ENCODE assay signal across 23 mouse cellular contexts in genomic region chr10:19532790-19533189, GRCm38 (mm10). TPM values are rescaled to one million over a fixed set of nuclear protein-coding genes. Genes with fewer than 3 reads are reported as not detected.
A peak's percentile ranks its signal among the peaks of the same experiment; 100 is the strongest.
DNase-seq lines count a peak whose midpoint lies in the region; ATAC-seq and TF ChIP-seq lines count a peak whose summit lies in the region.
"Had no signal": no experiment of that assay in that cellular context is flagged by ENCODE, and none has a peak within 500 bp of the region (broad histone marks: within the 10 kb centered on the region; RNA-seq: fewer than 3 reads in every experiment).

No protein-coding gene starts in this region.

- 20% methylated on average over 3 of the region's 3 CpGs for WGBS in liver, adult 2 months
- 70% methylated on average over 3 of the region's 3 CpGs for WGBS in liver, embryonic 11.5 days
- WGBS in liver, embryonic 16.5 days (ENCODE audit: insufficient replicate concordance) = 69% methylated on average over 3 of the region's 3 CpGs
- 69% methylated on average over 3 of the region's 3 CpGs for WGBS in liver, embryonic 12.5 days (ENCODE audit: insufficient replicate concordance)

- no peaks in the 10 kb centered on the region for H3K79me2 ChIP-seq in liver, adult 2 months (ENCODE audit: control insufficient read depth, insufficient read depth, low read length)

- no peak overlapping the region for H3K4me2 ChIP-seq in liver, embryonic 11.5 days
- H3K4me2 ChIP-seq in liver, embryonic 16.5 days (ENCODE audit: low read depth, low read length) = no peak overlapping the region
- no peak overlapping the region for H3K4me2 ChIP-seq in liver, embryonic 12.5 days
- H3K4me2 ChIP-seq: embryonic facial prominence, embryonic 12.5 days; forebrain, embryonic 13.5 days; forebrain, embryonic 15.5 days had no signal

- peak; percentile 61 for DNase-seq in liver, adult 2 months (ENCODE audit: extremely low read depth, low read depth, low spot score)
- no peak for DNase-seq in liver, embryonic 11.5 days (ENCODE audit: low spot score)
- no peak for DNase-seq in urinary bladder, adult 2 months (ENCODE audit: low spot score)
- DNase-seq: adrenal gland, adult 8-10 months; adrenal gland, postnatal 14 days; adrenal gland, postnatal 36 days; B cell, adult 2 months; cerebellum, adult 11-12 months; cerebellum, adult 2 months; cerebellum, adult 9-10 months; cerebellum, postnatal 10 days; cerebellum, postnatal 25 days had no signal

- H3K9ac ChIP-seq in liver, adult 2 months (ENCODE audit: low read depth, low read length) = no peak overlapping the region
- no peak overlapping the region for H3K9ac ChIP-seq in liver, embryonic 11.5 days (ENCODE audit: low read depth, low read length)
- no peak overlapping the region for H3K9ac ChIP-seq in liver, embryonic 16.5 days (ENCODE audit: low read depth, low read length)
- no peak overlapping the region for H3K9ac ChIP-seq in liver, embryonic 12.5 days
- H3K9ac ChIP-seq: embryonic facial prominence, embryonic 12.5 days; forebrain, embryonic 13.5 days; forebrain, embryonic 15.5 days had no signal

- H3K36me3 ChIP-seq in liver, adult 2 months (ENCODE audit: control insufficient read depth, insufficient read depth, low read length) = no peaks in the 10 kb centered on the region
- no peaks in the 10 kb centered on the region for H3K36me3 ChIP-seq in liver, embryonic 11.5 days (ENCODE audit: control insufficient read depth, insufficient read depth, low read length)
- no peaks in the 10 kb centered on the region for H3K36me3 ChIP-seq in liver, embryonic 16.5 days (ENCODE audit: control insufficient read depth, insufficient read depth)
- no peaks in the 10 kb centered on the region for H3K36me3 ChIP-seq in liver, embryonic 12.5 days
- H3K36me3 ChIP-seq: embryonic facial prominence, embryonic 10.5 days; embryonic facial prominence, embryonic 12.5 days; forebrain, embryonic 15.5 days; G1E had no signal

- TF ChIP-seq POLR2A in liver, adult 2 months (IDR thresholded peaks at IDR 0.05; ENCODE audit: extremely low read depth, insufficient read depth, low read length) = no peak

- no peaks in the 10 kb centered on the region for H3K9me3 ChIP-seq in liver, embryonic 11.5 days (ENCODE audit: control insufficient read depth, low read length)
- H3K9me3 ChIP-seq in liver, embryonic 16.5 days (replicated peaks; ENCODE audit: control insufficient read depth, low read length) = no peaks in the 10 kb centered on the region
- no peaks in the 10 kb centered on the region for H3K9me3 ChIP-seq in liver, embryonic 12.5 days (replicated peaks)
- H3K9me3 ChIP-seq: embryonic facial prominence, embryonic 10.5 days; embryonic facial prominence, embryonic 12.5 days; forebrain, embryonic 13.5 days; forebrain, embryonic 15.5 days; G1E had no signal

- peak overlapping the region; percentile 38; the same call in 1 of the 2 replicates for H3K27ac ChIP-seq in liver, adult 2 months (replicated peaks; ENCODE audit: insufficient read depth, low read depth, low read length)
- H3K27ac ChIP-seq in liver, embryonic 11.5 days (ENCODE audit: low read depth, low read length) = no peak overlapping the region
- H3K27ac ChIP-seq in liver, embryonic 16.5 days (ENCODE audit: low read length) = peak overlapping the region; percentile 45; the same call in 1 of the 2 replicates
- no peak overlapping the region for H3K27ac ChIP-seq in liver, embryonic 12.5 days
- H3K27ac ChIP-seq: embryonic facial prominence, embryonic 10.5 days; embryonic facial prominence, embryonic 12.5 days; forebrain, embryonic 13.5 days; forebrain, embryonic 15.5 days had no signal

- H3K4me1 ChIP-seq in liver, adult 2 months (ENCODE audit: control insufficient read depth, insufficient read depth, low read length) = peaks cover 9% of the 10 kb centered on the region
- no peaks in the 10 kb centered on the region for H3K4me1 ChIP-seq in liver, embryonic 11.5 days (replicated peaks; ENCODE audit: control insufficient read depth, insufficient read depth, low read length)
- no peaks in the 10 kb centered on the region for H3K4me1 ChIP-seq in liver, embryonic 16.5 days (ENCODE audit: control insufficient read depth, low read depth, low read length)
- 0 out of 2 replicates have a peak, but pooled peaks cover 3% of the 10 kb centered on the region for H3K4me1 ChIP-seq in liver, embryonic 12.5 days
- H3K4me1 ChIP-seq: embryonic facial prominence, embryonic 10.5 days; embryonic facial prominence, embryonic 12.5 days; forebrain, embryonic 13.5 days; forebrain, embryonic 15.5 days had no signal

- no peak for ATAC-seq in liver, embryonic 11.5 days (replicated peaks; ENCODE audit: low FRiP score)
- ATAC-seq in liver, embryonic 16.5 days (ENCODE audit: low read depth) = peak; percentile 51; the same call in 1 of the 2 replicates
- no peak for ATAC-seq in liver, embryonic 12.5 days
- ATAC-seq: activated CD4-positive, CD25-positive, alpha-beta regulatory T cell, adult 4 months; CD4-positive, CD25-positive, alpha-beta regulatory T cell, adult 4 months; forebrain, embryonic 13.5 days; forebrain, embryonic 15.5 days; Patski had no signal

- H3K4me3 ChIP-seq in liver, adult 2 months (ENCODE audit: insufficient read depth, low read depth, low read length) = no peak overlapping the region
- H3K4me3 ChIP-seq in liver, embryonic 11.5 days (ENCODE audit: low read depth, low read length) = no peak overlapping the region
- H3K4me3 ChIP-seq in liver, embryonic 16.5 days (ENCODE audit: low read depth, low read length) = no peak overlapping the region
- no peak overlapping the region for H3K4me3 ChIP-seq in liver, embryonic 12.5 days
- H3K4me3 ChIP-seq: embryonic facial prominence, embryonic 10.5 days; embryonic facial prominence, embryonic 12.5 days; forebrain, embryonic 13.5 days; forebrain, embryonic 15.5 days had no signal

- no peak for TF ChIP-seq CTCF in liver, adult 2 months (IDR thresholded peaks at IDR 0.05; ENCODE audit: low read depth, low read length)

- H3K27me3 ChIP-seq in liver, adult 2 months (ENCODE audit: control insufficient read depth, insufficient read depth, low read length) = no peaks in the 10 kb centered on the region
- H3K27me3 ChIP-seq in liver, embryonic 11.5 days (replicated peaks; ENCODE audit: control insufficient read depth, insufficient read depth, low read length) = no peaks in the 10 kb centered on the region
- H3K27me3 ChIP-seq in liver, embryonic 16.5 days (ENCODE audit: control insufficient read depth, insufficient read depth, low read depth, low read length) = no peaks in the 10 kb centered on the region
- no peaks in the 10 kb centered on the region for H3K27me3 ChIP-seq in liver, embryonic 12.5 days (replicated peaks)
- H3K27me3 ChIP-seq: CH12.LX; embryonic facial prominence, embryonic 12.5 days; forebrain, embryonic 13.5 days; forebrain, embryonic 15.5 days; Patski had no signal

RNA-seq across cellular contexts. Expression of gene Ifngr1, which starts 59.0 kb away (rescaled TPM):
- 16.8 and 18.6 TPM in 2 replicates for total RNA-seq in liver, adult 2 months (2014; rRNA removed)
- polyA plus RNA-seq in liver, adult 2 months (2012; rRNA removed) = 7.1 and 9.0 TPM in 2 replicates
- polyA plus RNA-seq in liver, embryonic 11.5 days (2014; fragmentation: Nextera tagmentation; extraction: Ambion mirVana) = 53.7 and 61.1 TPM in 2 replicates
- polyA plus RNA-seq in liver, embryonic 16.5 days (2015; fragmentation: Nextera tagmentation; extraction: Ambion mirVana) = 49.1 and 49.9 TPM in 2 replicates
- polyA plus RNA-seq in liver, embryonic 12.5 days (2016; fragmentation: Nextera tagmentation; extraction: Ambion mirVana) = 38.0 and 40.7 TPM in 2 replicates
- 64.8 and 65.9 TPM in 2 replicates for polyA plus RNA-seq in urinary bladder, adult 2 months (2012; rRNA removed)

Comparison
In these comparisons a context has a peak if more than half of its experiments do, and no peak if none do; other contexts are left out.
1. H3K27ac ChIP-seq: peak in liver, adult 2 months (single experiment) and liver, embryonic 16.5 days (single experiment); none in liver, embryonic 11.5 days (single experiment) and liver, embryonic 12.5 days (single experiment).